Mouse (Mus musculus) lung, embryonic 15.5 days (tissue): Measurements from ENCODE around the gene Gm10251. TPM values are rescaled to one million over a fixed set of nuclear protein-coding genes. Genes with fewer than 3 reads are reported as not detected.
"Not testable (repeated sequence)": the region's sequence is repeated elsewhere in the genome, so short reads cannot be mapped to it uniquely, and the experiment has no call there.

Experiments used
- ATAC-seq: fragments of 200-750 bp; cut with Nextera tagmentation; 2 replicates; pipeline ENCODE4 v1.8.0; 2017; ENCODE audit warnings: moderate number of reproducible peaks, borderline replicate concordance; ENCODE audit not compliant: low FRiP score, low TSS enrichment; ENCODE audit errors: extremely low read depth
- H3K27ac ChIP-seq: fragments of 300-500 bp; sonication (generic); 2 replicates; pipeline ENCODE4 v1.5.1; 2015; ENCODE audit warnings: moderate library complexity, mild to moderate bottlenecking, inconsistent platforms
- H3K27me3 ChIP-seq: fragments of 300-500 bp; sonication (generic); 2 replicates; pipeline ENCODE4 v1.6.1; 2015; ENCODE audit warnings: inconsistent platforms
- H3K36me3 ChIP-seq: fragments of 300-500 bp; sonication (generic); 2 replicates; pipeline ENCODE4 v1.6.1; 2015; ENCODE audit warnings: inconsistent platforms
- H3K4me1 ChIP-seq: fragments of 300-500 bp; sonication (generic); 2 replicates; pipeline ENCODE4 v1.6.1; 2015; ENCODE audit warnings: inconsistent platforms
- H3K4me2 ChIP-seq: fragments of 300-500 bp; sonication (generic); 2 replicates; pipeline ENCODE4 v1.6.1; 2015; ENCODE audit warnings: inconsistent platforms, mild to moderate bottlenecking, moderate library complexity
- H3K4me3 ChIP-seq: fragments of 300-500 bp; sonication (generic); 2 replicates; pipeline ENCODE4 v1.5.1; 2015; ENCODE audit warnings: mild to moderate bottlenecking, inconsistent platforms
- H3K9ac ChIP-seq: fragments of 300-500 bp; sonication (generic); 2 replicates; pipeline ENCODE4 v1.6.1; 2015; ENCODE audit warnings: inconsistent platforms
- H3K9me3 ChIP-seq: fragments of 300-500 bp; sonication (generic); 2 replicates; pipeline ENCODE4 v1.6.1; 2016; ENCODE audit warnings: inconsistent platforms
- WGBS: fragments of 180-500 bp; shearing (Covaris S2); methylation state at CpG from one replicate; pipeline ENCODE4 v1.1.7; 2015; 5-methylcytosine and 5-hydroxymethylcytosine counted together
- polyA plus RNA-seq: library from polyadenylated mRNA; unstranded; fragments of >200 nt; fragmentation: Nextera tagmentation; extraction: Ambion mirVana; gene quantifications from 2 replicates; pipeline ENCODE4 v1.2.1, GENCODE M21; 2015

Gene Gm10251
- polyA plus RNA-seq, result not detected in 2 replicates

DNA sequence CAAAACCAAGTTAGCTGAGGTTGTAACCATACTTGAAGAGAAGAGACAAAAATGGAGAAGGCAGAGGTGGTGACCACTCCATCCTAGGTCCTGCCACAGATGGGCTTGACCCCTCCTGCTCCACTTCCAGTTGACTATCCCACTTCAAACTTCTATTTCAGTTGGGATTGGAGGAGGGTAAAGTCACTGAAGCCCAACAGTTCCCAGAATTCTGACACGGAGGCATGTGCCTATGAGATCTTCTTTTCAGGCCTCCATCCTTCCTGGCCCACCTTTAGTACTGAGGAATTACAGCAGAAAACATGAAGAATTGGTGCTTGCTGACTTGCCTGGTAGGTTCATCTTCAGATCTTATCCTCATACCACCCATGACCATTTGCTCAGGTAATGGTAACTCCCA is at the start of gene Gm10251:
TSS of gene Gm10251 (minus strand) at position 101 of the 400 bp plus-strand sequence.
- not testable (repeated sequence) for H3K36me3 ChIP-seq, ATAC-seq
- WGBS, result no CpG with 5 or more reads among the region's 1 CpGs

DNA sequence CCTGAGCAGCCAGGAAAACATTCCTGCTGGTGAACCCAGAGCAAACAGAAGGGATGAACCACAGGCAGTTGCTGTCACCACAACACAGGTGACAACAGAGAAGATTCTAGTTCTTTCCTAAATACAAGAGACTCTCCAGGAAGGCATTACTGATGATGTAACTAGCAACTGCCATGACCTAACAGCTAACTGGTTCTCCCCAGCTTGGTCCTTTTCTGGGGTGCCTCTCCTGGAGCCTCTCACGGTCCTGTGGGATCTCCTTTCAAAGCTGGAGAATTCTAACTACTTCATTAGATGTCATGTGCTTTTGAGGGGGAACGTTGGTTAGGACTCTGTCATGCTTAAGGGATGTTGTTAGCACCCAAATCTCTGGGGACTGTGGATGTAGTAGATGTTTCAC is 36.2 kb upstream of the Gm10251 start, which contains the start of gene Gm8050:
TSS of gene Gm8050 (minus strand) at position 101 of the 400 bp plus-strand sequence.
- H3K27me3 ChIP-seq, H3K9ac ChIP-seq, H3K27ac ChIP-seq, H3K4me2 ChIP-seq, H3K36me3 ChIP-seq, ATAC-seq, H3K4me1 ChIP-seq, H3K4me3 ChIP-seq, H3K9me3 ChIP-seq: not testable (repeated sequence)
- WGBS, result 67% methylated on average over 1 of the region's 2 CpGs

More for the DNA sequence above, at the start of gene Gm10251:
- H3K27me3 ChIP-seq, H3K27ac ChIP-seq, H3K4me3 ChIP-seq, H3K4me1 ChIP-seq, H3K9me3 ChIP-seq, H3K9ac ChIP-seq, H3K4me2 ChIP-seq: not testable (repeated sequence)

DNA sequence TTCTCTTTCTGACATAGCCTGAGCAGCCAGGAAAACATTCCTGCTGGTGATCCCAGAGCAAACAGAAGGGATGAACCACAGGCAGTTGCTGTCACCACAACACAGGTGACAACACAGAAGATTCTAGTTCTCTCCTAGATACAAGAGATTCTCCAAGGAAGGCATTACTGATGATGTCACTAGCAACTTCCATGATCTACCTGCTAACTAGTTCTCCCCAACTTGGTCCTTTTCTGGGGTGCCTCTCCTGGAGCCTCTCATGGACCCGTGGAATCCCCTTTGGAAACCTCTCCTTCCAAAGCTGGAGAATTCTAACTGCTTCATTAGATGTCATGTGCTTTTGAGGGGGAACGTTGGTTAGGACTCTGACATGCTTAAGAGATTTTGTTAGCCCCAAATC is 61.7 kb downstream of the Gm10251 start, which contains the start of gene Gm3460:
TSS of gene Gm3460 (minus strand) at position 101 of the 400 bp plus-strand sequence.
- H3K4me3 ChIP-seq, H3K9ac ChIP-seq, ATAC-seq, H3K4me1 ChIP-seq, H3K36me3 ChIP-seq, H3K27me3 ChIP-seq, H3K9me3 ChIP-seq, H3K4me2 ChIP-seq, H3K27ac ChIP-seq: not testable (repeated sequence)
- 82% methylated on average over 1 of the region's 2 CpGs for WGBS

DNA sequence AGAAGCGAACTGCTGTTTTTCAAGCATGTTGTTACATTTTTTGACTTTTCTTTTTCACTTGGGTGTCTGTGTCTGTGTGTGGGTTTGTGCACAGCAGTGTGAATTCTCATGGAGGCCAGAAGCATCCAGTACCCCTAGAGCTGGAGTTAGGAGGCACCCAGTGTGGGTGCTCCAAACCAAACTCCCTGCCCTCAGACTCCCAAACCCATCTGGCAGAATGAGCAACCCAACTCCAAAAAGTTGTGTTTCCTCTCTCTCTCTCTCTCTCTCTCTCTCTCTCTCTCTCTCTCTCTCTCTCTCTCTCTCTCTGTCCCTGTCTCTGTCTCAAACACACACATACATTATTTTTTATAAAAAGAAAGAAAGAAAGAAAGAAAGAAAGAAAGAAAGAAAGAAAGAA is 77.5 kb downstream of the Gm10251 start:
- not testable (repeated sequence) for H3K9ac ChIP-seq, H3K36me3 ChIP-seq, H3K27me3 ChIP-seq, ATAC-seq, H3K4me3 ChIP-seq, H3K4me1 ChIP-seq, H3K4me2 ChIP-seq, H3K9me3 ChIP-seq, H3K27ac ChIP-seq
- no CpG with 5 or more reads among the region's 1 CpGs for WGBS

DNA sequence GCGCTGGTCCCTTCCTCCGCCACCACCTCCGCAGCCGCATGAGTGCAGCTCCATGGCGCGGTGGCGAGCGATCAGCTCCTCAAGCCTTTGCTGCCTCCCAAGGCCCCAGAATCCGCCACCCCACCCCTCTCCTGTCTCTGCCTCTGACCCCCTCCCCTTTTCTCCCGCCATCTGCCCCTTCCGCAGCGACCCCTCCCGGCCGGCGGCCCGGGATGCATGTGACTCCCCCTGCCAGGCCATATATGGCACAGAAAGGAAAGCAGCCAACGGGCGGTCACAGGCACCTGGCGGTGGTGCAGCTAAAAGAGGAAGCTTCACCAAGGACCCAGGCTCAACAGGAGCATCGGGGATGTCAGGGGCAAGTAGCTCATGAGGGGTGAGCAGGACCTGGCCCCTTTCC is 79.0 kb downstream of the Gm10251 start:
- H3K9ac ChIP-seq, H3K36me3 ChIP-seq, H3K9me3 ChIP-seq, H3K27me3 ChIP-seq, H3K27ac ChIP-seq, H3K4me1 ChIP-seq, ATAC-seq: not testable (repeated sequence)
- Histone ChIP-seq H3K4me2 (peak overlapping the region; percentile 61), H3K4me3 (peak overlapping the region; percentile 37)
- 2% methylated on average over 8 of the region's 20 CpGs for WGBS

DNA sequence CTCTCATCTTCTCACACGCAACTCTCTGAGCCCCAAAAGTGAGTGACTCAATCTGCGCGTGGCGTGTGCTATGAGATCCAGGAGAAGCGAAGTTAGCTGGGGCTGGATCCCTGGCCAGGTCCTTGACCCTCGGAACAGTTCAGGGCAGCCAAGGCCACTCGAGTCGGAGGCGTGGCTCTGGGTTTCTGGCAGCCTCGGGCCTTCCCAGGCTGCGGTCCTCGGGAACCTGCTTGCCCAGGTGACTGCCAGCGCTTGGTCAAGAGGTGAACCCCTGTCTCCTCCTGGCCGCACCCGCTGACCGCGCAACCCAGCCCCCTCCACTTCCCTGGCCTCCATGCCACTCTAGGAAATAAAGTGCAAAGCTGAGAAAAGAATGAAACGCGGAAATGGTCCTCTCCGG is 79.4 kb downstream of the Gm10251 start:
- ATAC-seq, H3K9me3 ChIP-seq, H3K36me3 ChIP-seq, H3K4me1 ChIP-seq, H3K27ac ChIP-seq, H3K9ac ChIP-seq, H3K27me3 ChIP-seq: not testable (repeated sequence)
- Histone ChIP-seq H3K4me3 (peak overlapping the region; percentile 37), H3K4me2 (peak overlapping the region; percentile 61)
- WGBS, result 2% methylated on average over 17 of the region's 20 CpGs

DNA sequence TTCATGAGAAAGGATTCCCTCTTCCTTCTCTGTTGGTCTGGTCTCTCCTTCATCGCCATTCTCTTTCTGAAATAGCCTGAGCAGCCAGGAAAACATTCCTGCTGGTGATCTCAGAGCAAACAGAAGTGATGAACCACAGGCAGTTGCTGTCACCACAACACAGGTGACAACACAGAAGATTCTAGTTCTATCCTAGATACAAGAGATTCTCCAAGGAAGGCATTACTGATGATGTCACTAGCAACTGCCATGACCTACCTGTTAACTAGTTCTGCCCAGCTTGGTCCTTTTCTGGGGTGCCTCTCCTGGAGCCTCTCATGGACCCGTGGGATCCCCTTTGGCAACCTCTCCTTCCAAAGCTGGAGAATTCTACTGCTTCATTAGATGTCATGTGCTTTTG is 93.5 kb downstream of the Gm10251 start, which contains the start of gene Gm3629:
TSS of gene Gm3629 (minus strand) at position 101 of the 400 bp plus-strand sequence.
- H3K36me3 ChIP-seq, H3K4me2 ChIP-seq, H3K9me3 ChIP-seq, H3K9ac ChIP-seq, H3K27ac ChIP-seq, ATAC-seq, H3K27me3 ChIP-seq, H3K4me1 ChIP-seq, H3K4me3 ChIP-seq: not testable (repeated sequence)
- WGBS, result 22% methylated on average over 1 of the region's 2 CpGs

Other genes starting within 250 kb of the Gm10251 start
- not detected in 2 replicates for gene Gm3594, start 239.6 kb downstream of the Gm10251 start, polyA plus RNA-seq
- gene Gm8356, start 146.9 kb downstream of the Gm10251 start, polyA plus RNA-seq, result not detected in 2 replicates
- gene Gm3629, start 93.6 kb downstream of the Gm10251 start, polyA plus RNA-seq, result not detected in 2 replicates
- not detected in 2 replicates for gene Gm3460, start 61.8 kb downstream of the Gm10251 start, polyA plus RNA-seq
- gene Gm8050, start 36.1 kb upstream of the Gm10251 start, polyA plus RNA-seq, result not detected in 2 replicates
- 2.9 and 3.0 TPM in 2 replicates for gene Gm3636, start 58.2 kb upstream of the Gm10251 start, polyA plus RNA-seq
- not detected in 2 replicates for gene Gm8362, start 90.2 kb upstream of the Gm10251 start, polyA plus RNA-seq
- not detected in 2 replicates for gene Gm3642, start 156.1 kb upstream of the Gm10251 start, polyA plus RNA-seq
- gene Gm3667, start 205.8 kb upstream of the Gm10251 start, polyA plus RNA-seq, result 0.75 and 0.84 TPM in 2 replicates